Mouse (Mus musculus): ENCODE measurements around the gene Tmub2.

The Tmub2 gene

GRCm38 (mm10) chr11:102284501-102285094, at the start of gene Tmub2:
Tmub2 (plus strand) TSS chr11:102284931.
- DNase-seq, result peak; percentile 100

GRCm38 (mm10) chr11:102236022-102236421, 48.7 kb upstream of the Tmub2 start:
- DNase-seq, result no peak

DNA sequence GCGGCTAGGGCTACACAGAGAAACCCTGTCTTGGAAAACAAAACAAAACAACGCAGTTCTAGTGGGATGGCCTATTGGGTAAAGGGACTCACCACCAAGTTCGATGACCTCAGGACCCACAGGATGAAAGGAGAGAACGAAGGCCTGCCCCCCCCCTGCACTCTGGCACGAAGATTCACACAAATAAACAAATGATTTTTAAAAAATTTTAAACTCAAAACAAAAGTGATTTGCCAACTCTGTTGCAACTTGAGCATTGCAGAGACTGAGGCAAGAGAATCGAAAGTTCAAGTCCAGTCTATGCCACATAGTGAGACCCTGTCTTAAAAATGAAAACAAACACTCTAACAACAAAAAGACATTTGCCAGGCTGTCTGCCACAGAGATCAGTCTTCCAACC, 44.1 kb upstream of the Tmub2 start:
- no peak for DNase-seq

- DNase-seq, result no peak
Observed at GRCm38 (mm10) chr11:102241246-102241645, 43.5 kb upstream of the Tmub2 start.

- no peak for DNase-seq
Observed at GRCm38 (mm10) chr11:102241874-102242273, 42.9 kb upstream of the Tmub2 start.

GRCm38 (mm10) chr11:102244926-102245449, 39.7 kb upstream of the Tmub2 start:
- DNase-seq, result peak; percentile 98

DNA sequence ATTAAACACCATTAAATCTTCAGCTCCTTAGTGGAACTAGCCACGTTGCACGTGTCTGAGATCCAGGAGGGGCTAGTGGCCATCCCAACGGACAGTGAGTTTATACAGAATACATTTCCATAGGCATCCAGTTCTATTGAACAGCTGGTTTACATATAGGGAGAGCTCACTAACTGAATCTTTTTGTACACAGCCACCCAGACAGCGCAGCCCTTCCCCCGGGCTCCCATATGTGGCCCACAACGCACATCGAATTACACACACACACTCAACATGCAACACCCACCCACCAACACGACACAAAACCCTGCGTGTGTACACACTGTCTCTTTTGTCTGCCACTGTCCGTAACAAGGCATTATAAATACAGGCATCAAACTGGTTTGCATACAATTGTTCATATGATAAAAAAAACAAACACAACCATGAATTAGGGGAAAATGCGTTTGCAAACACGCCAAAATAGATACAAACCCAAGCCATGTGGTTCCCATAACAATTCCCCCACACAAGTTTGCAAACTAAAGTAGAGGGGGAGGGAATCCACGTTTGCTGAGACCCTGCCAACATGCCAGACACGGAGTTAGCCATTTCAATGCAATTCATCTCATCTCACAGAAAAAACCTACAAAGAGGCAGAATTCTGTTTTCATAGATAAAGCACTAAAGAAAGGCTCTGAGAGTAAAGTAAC, 39.0 kb upstream of the Tmub2 start:
- DNase-seq, result no peak

DNA sequence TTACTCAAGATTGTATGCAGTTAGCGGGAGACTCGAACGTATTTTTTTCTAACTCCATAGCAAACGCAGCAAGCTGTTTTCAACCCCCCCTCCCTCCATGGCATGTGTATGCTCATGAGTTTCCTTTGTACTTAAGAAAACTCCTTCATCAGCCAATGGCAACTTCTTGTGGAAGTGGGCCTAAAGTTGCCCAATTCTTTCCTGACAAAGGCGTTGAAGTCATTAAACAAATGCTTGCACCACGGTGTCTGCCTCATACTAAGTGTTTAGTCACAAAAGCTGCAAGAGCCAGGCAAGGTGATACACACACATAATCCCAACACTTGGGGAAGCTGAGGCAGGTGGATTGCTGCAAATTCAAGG, 38.5 kb upstream of the Tmub2 start:
- no peak for DNase-seq

GRCm38 (mm10) chr11:102246871-102247270, 37.9 kb upstream of the Tmub2 start:
- no peak for DNase-seq

- DNase-seq, result peak; percentile 97
Observed at GRCm38 (mm10) chr11:102248630-102249230, 36.0 kb upstream of the Tmub2 start, which contains the start of gene BC030867. BC030867 (plus strand) TSS chr11:102248882.

- no peak for DNase-seq
Observed at GRCm38 (mm10) chr11:102249351-102250090, 35.2 kb upstream of the Tmub2 start.

- no peak for DNase-seq
Observed at GRCm38 (mm10) chr11:102257514-102257913, 27.2 kb upstream of the Tmub2 start.

DNA sequence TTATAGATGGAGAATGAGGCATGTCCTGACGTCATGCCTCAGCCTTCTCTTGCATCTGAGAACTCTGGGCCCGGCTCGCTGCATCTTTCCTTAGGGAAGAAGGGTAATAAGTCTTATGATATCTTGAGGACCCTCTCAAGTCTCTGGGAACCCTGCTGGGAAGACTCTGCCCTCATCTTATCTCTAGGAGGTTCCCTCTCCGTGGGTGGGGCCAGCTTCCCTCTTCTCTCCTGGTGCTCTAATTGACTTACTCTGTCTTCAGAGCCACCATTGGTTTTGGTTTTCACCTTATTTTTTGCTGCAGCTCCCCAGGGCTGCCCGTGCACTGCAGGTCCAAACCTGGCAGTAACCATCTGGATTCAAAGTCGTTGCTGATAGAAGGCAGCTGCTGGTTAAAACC, 26.6 kb upstream of the Tmub2 start:
- no peak for DNase-seq

- no peak for DNase-seq
Observed at GRCm38 (mm10) chr11:102258521-102258920, 26.2 kb upstream of the Tmub2 start.

GRCm38 (mm10) chr11:102263211-102263610, 21.5 kb upstream of the Tmub2 start:
- DNase-seq, result no peak

DNA sequence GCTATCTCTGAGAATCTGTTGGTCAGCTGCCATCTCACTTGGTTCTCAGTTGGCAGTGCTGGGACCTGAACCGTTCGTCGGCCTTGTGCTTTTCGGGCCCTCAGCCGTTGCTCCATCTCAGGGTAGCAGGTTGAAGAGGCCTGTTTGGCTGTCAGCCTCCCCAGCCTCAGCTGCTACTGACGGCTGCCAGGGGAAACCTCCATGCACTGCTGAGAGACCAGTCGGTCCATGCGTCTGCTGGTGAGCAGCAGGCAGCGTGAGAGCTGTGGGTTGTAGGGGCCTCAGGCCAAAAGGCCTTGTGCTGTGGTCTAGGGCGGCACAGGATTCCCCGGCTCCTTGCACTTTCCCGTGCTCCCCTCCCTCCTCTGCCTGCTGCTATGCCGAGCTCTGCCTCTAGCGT, 18.9 kb upstream of the Tmub2 start:
- no peak for DNase-seq

DNA sequence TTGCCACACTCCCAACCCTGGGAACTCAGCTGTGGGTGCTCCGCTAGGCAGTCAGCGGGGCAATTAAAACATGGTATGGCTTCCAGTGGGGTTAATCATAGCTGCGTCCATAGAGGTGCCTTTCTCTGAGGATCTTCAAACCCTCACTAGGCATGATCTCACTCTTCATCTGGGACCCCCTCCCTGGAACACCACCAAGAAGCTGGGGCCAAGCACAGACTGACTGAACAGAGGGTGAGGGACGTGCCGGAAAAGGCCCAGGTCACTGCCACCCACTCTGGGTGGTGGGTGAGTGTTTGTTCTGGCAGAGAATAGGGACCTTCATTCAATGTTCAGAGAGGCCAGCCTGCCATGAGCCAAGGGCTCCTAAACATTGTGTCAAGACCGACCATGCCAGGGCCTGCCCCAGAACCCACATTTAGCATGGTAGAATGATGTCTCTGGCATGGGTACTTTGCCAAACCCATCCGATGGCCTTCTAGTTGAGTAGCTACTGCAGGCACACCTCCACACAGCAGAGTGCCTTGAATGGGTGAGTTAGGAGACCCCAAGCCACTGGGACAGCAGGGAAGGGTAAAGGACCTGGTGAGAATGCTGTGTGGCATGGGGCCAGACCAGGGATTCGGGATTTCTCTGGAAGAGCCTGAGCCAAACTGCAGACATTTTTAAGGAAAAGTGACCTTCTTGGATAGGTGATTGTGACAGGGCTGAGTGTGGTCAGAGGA, 17.9 kb upstream of the Tmub2 start:
- no peak for DNase-seq

DNA sequence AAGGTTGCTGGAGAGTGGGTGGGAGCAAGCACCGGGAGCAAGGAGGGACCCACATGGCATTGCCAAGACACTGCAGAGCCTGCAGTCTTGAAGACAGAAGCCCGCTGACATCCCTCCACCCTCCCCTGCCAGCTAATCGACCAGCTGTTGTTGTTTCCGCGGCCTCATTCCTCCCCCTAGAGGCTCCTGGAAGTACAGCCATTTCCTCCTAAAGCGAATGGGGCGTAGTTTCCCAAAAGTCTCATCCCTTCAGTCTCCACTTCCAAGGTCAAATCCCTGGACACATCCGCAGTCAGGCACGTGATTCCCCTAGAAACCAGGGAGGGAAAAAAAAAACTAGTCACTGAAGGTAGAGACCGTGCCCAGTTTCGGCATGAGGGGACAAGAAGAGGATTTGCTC, 17.3 kb upstream of the Tmub2 start:
- peak; percentile 97 for DNase-seq

DNA sequence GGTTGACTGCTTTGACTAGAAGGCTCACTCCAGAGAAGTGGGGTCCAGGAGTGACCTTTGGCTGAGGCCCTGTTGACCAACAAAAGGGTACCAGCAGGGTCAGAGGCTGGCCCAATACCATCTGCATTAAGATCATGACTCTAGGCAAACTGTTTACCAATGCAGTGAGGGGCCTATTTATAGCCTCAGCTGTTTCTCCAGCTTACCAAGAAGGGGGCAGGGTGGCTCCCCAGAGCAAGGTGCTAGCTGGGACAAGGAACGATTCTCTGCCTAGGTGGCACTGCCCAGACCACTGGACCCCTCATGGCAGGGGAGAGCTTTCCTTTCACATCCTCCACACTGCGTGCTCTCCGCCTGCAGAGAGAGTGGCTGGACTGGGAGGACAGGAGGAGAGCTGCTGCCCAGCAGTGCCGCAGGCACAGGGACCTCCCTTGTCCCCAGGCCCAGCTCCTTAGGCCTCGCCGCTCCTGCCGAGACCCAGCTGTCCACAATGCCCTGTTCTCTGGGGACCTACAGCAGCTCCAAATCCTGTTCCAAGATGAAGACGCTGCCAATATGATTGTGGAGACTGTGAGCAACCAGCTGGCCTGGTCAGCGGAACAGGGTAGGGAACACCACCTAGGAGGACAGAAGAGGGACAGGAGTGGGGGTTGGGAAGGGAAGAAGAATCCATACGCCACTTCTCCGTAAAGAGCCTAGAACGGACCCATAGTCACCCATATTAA, 16.0 kb upstream of the Tmub2 start, which contains the start of gene Asb16:
Gene Asb16 (plus strand): TSS at position 224 of the 725 bp plus-strand sequence.
- DNase-seq, result no peak

GRCm38 (mm10) chr11:102276411-102276915, 8.3 kb upstream of the Tmub2 start:
- DNase-seq, result no peak

DNA sequence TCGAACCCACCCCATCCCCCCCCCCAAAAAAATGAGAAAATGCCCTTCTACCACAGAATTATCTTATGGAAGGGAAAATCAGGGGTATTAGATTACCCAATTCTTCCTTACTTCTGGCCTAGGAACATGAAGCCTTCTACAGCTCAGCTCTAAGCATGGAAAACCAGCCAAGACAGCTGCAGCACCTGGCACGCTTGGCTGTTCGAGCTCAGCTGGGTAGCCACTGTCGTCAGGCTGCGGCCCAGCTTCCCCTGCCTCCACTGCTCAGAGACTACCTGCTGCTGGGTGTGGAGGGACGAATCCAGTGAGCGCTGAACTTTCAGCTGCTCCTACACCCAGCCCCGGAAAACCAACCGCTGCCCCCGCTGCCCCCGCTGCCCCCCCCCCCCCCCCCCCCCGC, 7.0 kb upstream of the Tmub2 start:
- no peak for DNase-seq

DNA sequence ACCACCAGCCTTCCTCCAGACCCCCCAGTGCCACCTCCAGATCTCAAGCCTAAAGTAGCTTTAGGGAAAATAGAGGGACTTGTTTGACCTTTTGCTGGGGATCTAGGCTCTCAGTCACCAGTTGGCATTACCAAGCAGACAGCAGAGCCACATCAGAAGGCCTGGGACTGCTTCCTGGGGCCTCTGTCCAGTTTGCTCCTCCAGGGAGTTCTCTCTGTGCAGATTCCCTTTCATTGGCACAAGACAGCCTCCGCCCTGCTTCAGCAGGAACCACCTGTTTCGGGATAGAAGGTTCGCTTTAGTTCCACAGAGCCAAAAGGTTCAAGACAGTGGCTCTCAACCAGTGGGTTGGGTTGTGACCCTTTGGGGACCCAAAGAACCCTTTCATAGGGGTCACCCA, 5.1 kb upstream of the Tmub2 start:
- no peak for DNase-seq
